Mouse (Mus musculus) CD4-positive, CD25-positive, alpha-beta regulatory T cell (primary cell): Measurements from ENCODE around the gene Gmpr. TPM values are rescaled to one million over a fixed set of nuclear protein-coding genes. Genes with fewer than 3 reads are reported as not detected.

Experiments used
- polyA plus RNA-seq: library from polyadenylated mRNA; unstranded; fragments of 100-300 nt; shearing (Covaris generic); gene quantifications from one replicate; pipeline ENCODE4 v1.2.1, GENCODE M21; 2017

Gmpr gene
- polyA plus RNA-seq = 0.23 TPM

DNA sequence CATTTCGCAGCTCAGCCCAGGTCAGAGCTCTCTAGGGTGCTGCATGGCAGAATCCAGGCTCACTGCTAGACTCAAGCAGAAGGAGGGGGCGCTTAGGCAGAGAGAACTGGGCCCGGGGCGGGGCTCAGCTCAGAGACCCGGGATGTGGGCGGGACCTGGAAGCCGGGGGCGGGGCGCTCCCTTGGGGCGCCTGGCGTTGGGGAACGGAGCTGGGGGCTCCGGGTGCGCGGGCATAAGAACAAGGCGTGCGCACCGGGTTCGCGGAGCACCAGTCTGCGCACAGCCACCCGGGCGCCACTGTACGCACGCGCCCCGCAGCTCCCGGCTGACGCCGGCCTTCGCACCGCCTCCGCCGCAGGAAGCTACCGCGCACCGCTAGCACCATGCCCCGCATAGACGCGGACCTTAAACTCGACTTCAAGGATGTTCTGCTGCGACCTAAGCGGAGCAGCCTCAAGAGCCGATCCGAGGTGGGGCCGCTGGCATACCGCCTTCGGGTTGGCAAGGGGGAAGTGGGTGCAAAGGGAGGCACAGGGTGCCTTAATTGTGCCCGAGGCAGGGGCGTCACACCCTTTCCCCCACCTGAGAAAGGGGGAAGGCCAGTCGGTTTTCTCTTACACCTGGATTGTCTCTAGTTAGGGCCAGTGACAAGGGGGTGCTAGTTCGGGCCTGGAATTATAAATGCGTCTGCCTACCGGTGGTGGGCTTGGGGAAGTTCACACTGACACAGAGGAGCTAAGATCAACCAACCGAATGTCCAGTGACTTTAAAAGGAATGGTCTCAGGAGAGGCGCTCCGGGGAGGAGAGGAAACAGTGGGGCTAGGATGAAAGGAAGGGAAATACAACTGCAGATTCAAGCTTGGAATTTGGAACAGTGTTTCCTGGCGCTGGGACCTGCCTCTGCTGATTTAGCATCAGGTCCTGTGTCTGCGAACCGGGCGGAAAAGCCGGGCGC, at the start of gene Gmpr:
Gmpr (plus strand) TSS at position 171 of the 956 bp plus-strand sequence.

Other genes starting within 250 kb of the Gmpr start
- 35.1 TPM for gene Mylip, start 117.7 kb upstream of the Gmpr start, polyA plus RNA-seq